Mouse (Mus musculus) G1E-ER4 (cell line): ENCODE measurements around the gene Noct. TPM values are rescaled to one million over a fixed set of nuclear protein-coding genes. Genes with fewer than 3 reads are reported as not detected.
A peak's percentile ranks its signal among the peaks of the same experiment; 100 is the strongest.

ENCODE experiments used
- GATA1 ChIP-seq: IDR thresholded peaks from one replicate; pipeline ENCODE4 v1.8.0; 2012; ENCODE audit warnings: low read length, inconsistent platforms
- polyA plus RNA-seq: library from polyadenylated mRNA; stranded (reverse); fragments of >175 nt; gene quantifications from 2 replicates; pipeline ENCODE4 v1.2.3, GENCODE M21; 2012

Gene Noct
- polyA plus RNA-seq, 1 experiment = 32.2 TPM

DNA sequence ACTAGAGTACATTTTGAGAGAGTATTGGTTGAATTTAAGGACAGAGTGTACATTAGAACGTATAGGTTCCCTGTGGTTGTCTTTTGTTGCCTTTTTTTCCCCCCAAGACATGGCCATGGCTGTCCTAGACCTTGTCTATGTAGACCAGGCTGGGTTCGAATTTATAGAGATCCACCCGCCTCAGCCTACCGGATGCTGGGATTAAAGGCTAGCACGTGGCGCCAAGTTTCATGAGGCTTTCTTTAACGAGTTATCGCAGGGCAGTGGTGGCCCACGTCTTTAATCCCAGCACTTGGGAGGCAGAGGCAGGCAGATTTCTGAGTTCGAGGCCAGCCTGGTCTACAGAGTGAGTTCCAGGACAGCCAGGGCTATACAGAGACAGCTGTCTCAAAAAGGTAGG, 1.7 kb downstream of the Noct start:
- no peak for TF ChIP-seq GATA1

DNA sequence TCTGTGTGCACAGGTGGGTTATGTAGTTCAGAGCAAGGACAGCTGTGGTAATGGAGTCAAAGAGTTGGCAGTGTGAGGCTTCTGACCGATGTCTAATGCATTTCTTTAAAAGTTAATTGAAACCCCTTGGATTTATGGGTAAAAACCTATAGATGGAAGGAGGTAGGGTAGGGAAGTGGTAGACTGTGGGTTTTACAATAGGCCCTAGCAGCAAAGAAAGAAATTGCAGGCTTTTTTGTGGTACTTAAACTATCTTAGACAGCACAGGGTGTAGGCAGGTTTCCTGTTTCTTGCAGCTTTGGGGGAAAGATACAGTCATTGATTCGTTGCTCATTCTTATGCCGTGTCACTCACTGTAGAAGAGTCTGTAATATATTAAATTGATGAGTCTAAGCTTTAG, 2.4 kb downstream of the Noct start:
- TF ChIP-seq GATA1 = no peak

GRCm38 (mm10) chr3:51228038-51228820, 4.0 kb downstream of the Noct start:
- TF ChIP-seq GATA1 = no peak

GRCm38 (mm10) chr3:51228821-51229205, 4.6 kb downstream of the Noct start:
- no peak for TF ChIP-seq GATA1

GRCm38 (mm10) chr3:51229226-51229625, 5.0 kb downstream of the Noct start:
- no peak for TF ChIP-seq GATA1

DNA sequence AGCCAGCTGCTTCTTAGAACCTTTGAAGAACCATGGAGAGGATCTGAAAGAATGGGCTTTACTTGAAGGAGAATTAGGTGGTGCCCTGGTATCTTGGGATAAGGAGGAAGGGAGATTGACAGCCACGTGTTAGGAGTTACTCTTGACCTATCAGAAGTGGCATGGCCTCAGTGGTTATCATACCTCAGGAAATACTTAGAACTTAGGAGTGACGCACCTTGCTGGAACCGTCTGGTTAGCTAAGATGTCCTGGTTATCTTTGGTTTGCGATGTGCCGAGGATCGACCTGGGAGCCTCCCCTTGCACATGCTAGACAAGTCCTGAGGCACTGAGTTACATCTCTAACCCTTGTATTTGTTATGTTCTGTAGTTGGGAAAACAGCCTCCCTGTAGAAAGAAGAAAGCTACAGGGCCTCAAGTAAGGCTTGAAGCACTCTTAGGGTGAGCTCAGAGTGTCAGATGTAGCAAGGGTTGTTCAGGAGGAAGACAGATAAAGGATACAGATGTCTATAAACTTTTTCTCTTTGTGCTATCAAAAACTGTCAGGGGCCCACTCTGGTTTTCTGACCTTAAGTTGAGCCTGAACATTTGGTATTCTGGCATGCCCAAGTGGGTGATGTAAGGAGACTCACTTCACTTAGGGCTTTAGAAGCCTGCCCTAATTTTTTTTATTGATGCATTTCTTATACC, 6.0 kb downstream of the Noct start:
- TF ChIP-seq GATA1 = peak; percentile 93

GRCm38 (mm10) chr3:51230886-51231285, 6.6 kb downstream of the Noct start:
- no peak for TF ChIP-seq GATA1

DNA sequence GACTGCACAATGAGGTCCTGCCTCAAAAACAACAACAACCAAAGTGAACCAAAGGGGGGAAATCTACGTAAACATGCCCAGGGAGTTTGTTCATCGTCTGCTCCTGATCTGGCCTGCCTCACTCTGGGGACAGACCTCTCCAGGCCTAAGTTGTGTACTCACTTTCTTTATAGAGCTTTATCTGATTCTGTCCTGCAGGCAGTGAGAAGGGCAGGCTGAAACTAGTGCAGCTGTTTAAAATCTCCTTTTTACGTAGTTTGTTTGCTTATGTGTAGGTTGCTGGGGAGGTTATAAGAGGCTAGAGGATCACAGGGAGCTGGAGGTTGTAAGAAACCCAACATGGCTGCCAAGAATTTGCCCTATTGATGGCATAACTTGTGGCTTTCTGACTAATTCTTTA, 7.3 kb downstream of the Noct start:
- TF ChIP-seq GATA1 = no peak

GRCm38 (mm10) chr3:51232205-51232910, 8.1 kb downstream of the Noct start:
- TF ChIP-seq GATA1 = no peak

- TF ChIP-seq GATA1 = no peak
Measured at GRCm38 (mm10) chr3:51233474-51233873, 9.2 kb downstream of the Noct start.

DNA sequence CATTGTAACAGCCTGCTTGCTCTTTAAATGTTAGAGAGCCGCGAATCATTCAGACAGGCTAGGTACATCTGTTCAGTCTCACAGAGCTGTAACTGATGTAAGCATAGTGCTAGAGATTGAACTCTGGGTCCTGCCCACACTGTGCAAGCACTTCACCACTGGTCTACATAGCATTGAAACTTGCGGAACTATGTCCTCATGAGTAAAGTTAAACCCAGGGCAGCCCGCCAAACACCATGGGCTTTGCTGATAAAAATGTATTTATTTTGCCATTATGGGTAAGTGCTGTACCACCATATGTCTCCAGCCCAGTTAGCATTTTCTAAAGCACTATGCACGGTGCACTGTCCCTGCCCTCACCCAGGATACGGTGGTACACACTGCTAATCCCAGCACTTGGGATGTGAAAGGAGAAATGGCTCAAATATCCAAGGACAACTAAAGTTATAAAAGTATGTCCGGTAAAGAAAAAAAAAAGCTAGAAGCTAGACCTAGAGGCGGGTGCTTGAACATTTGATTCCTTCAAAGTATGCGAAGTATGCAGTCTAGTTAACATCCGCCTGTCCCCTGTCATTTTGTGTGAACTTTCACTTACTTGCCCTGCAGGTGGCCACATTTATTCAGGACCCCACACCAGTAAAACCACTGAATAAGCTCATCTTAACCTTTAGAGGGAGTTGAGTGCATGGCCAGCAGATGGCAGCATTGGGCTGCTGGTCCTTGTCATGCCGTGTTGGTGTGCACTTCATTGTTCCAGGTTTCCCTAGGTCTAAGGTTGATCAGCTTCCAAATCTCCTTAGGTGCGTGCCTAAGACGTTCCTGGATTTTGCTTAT, 9.9 kb downstream of the Noct start:
- no peak for TF ChIP-seq GATA1

DNA sequence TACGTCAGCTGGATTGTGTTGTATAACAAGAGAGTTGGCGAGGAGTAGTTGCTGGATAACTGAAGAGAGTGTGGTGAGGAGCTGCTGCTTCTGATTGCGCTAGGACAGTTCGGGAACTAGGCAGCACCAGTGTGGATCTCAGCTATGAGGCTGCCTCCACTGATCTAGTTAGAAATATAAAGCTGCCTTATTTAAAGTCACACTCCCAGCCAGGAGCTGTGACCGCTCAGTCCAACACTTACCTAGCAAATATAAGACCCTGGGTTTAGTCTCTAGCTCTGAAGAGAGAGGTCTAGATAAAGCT, 10.5 kb downstream of the Noct start:
- no peak for TF ChIP-seq GATA1

GRCm38 (mm10) chr3:51238515-51238914, 14.3 kb downstream of the Noct start:
- no peak for TF ChIP-seq GATA1

- TF ChIP-seq GATA1 = no peak
Measured at GRCm38 (mm10) chr3:51239541-51239940, 15.3 kb downstream of the Noct start.

- no peak for TF ChIP-seq GATA1
Measured at GRCm38 (mm10) chr3:51247704-51248103, 23.5 kb downstream of the Noct start.

DNA sequence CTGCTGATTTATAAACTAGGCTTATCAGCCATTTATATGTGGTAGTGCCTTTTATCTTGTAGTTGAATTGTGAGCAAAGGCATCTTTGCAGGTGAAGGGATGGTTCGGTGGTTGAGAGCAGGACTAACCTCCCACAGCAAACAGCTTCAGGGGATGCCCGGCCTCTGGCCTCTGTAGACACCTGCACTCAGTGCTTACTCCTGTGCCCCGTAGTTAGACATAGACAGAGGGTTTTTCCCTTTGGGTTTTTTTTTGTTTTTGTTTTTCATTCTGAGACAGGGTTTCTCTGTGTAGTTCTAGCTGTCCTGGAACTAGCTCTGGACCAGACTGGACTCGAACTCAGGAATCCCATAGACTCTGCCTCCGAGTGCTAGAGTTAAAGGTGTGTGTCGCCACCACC, 24.4 kb downstream of the Noct start:
- TF ChIP-seq GATA1 = no peak

DNA sequence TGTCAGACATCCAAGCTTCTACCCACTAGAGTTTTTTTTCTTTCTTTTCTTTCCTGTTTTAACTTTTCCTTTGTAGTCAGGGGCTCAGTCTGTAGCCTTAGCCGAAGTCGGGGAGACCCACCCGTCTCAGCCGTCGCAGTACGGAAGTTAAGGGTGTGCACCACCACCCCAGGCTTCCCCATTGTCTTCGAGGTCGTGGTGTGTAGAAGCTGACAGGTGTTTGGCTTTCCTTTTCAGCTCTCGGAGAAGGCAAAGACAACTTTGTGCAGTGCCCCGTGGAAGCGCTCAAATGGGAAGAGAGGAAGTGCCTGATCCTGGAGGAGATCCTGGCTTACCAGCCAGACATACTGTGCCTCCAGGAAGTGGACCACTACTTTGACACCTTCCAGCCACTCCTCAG, 25.2 kb downstream of the Noct start:
- TF ChIP-seq GATA1 = no peak
